Mouse (Mus musculus) frontal cortex, adult (tissue): ENCODE results near the gene Herpud1.

ENCODE experiments used
- ATAC-seq: cut with Nextera tagmentation; 2 replicates; pipeline ENCODE4 v1.9.2; 2017; ENCODE audit warnings: mild to moderate bottlenecking, moderate library complexity, mixed read lengths; ENCODE audit not compliant: low TSS enrichment

Gene Herpud1

DNA sequence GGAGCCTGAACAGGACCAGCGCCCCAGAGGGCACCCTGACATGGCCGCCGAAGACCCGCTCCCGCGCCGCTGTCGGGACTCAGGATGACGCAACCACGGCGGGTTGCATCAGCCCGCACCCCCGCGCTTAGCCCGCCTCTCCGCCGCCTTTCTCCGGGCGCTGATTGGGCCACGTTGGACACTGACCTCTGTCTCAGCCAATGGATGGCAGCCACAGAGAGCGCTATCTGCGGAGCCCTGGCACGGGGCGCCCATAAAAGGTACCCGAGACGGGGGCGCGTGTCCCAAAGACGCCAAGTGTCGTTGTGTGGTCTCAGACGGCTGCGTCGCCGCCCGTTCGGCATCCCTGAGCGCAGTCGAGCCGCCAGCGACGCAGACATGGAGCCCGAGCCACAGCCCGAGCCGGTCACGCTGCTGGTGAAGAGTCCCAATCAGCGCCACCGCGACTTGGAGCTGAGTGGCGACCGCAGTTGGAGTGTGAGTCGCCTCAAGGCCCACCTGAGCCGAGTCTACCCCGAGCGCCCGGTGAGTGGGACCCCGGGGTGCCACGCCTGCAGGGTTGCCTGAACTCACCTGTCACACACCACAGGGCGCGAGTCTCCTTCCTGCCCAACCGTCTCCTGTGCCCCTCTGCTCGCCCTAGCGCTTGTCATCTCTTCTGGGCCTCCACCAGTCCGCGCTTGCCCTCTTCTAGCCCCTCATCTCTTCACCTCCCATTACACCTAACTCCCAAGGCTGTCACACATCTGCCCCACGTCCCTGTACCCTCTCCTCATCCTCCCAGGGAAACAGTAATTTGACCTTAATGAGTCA is at the start of gene Herpud1:
Gene Herpud1 (plus strand): TSS at position 225 of the 813 bp plus-strand sequence.
- ATAC-seq = peak; percentile 97

DNA sequence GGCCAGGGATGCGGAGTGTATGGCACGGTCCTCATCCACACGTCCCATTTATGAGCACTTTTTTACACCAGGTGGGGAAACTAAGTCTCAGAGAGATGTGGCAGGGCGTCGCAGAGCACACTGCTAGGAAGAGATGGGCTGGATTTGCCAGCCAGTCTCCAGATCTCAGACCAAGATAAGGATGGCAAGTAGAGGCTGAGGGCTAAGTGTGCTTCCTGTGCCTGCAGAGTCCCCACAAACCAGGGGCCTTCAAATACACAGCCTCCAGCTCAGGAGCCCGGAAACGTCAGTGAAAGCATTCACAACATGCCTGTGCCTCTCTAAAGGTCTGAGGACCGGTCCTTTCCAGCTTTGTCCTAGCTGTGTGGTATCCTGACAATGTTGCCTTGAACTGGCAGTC is 48.7 kb upstream of the Herpud1 start:
- ATAC-seq = no peak

DNA sequence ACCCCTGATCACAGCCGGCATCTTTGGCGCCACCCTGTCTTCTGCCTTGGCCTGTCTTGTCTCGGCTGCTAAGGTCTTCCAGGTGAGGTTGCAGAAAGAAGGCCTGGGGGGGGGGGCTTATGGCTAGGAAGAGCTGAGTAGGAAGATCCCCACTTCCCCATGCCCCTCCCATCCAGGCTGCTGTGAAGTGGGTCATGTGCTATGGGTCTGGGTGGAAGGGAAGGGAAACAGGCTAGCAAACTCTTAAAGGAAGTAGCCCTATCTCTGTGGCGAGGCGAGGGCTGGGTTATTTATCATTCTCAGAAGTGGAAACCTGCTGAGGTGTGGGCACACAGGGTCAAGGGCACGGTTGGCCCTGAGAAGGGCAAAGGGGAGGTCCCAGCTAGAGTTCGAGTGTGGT is 45.4 kb upstream of the Herpud1 start:
- ATAC-seq = no peak

DNA sequence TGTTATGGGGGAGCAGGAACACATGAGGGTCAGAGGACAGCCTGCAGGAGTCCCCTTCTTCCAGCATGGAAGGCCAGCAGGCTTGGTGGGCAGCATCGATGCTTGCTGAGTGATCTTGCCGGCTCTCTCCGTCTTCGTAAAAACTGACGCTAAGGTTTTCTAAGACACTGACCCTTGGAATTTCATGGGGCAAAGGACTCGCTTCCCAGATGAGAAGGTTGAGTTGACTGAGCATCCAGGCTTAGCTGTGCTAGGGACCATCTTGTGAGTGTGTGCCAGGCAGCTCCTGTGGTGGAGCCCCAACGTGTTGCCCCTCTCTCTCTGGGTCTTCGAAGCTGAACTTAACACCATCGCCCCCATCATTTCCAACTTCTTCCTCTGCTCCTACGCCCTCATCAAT is 43.5 kb upstream of the Herpud1 start:
- no peak for ATAC-seq

DNA sequence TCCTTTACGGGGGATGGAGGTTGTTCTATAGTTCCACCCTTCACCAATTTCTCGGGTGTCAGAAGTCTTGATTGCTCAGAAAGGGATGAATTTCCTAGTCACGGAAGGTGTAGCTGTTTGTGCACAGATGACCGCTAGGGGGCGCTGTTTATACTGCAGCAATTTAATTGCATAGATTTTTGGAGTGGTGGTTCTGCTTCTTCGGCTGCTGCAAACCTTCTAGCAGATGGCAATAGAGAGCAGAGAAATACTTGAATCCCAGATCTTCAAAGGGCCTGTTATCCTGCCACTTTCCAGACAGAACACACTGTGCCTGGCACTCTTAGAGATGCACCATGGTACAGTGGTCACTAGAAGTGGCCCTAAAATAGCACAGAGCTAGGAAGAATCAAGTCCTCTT is 42.9 kb upstream of the Herpud1 start:
- peak; percentile 91 for ATAC-seq

DNA sequence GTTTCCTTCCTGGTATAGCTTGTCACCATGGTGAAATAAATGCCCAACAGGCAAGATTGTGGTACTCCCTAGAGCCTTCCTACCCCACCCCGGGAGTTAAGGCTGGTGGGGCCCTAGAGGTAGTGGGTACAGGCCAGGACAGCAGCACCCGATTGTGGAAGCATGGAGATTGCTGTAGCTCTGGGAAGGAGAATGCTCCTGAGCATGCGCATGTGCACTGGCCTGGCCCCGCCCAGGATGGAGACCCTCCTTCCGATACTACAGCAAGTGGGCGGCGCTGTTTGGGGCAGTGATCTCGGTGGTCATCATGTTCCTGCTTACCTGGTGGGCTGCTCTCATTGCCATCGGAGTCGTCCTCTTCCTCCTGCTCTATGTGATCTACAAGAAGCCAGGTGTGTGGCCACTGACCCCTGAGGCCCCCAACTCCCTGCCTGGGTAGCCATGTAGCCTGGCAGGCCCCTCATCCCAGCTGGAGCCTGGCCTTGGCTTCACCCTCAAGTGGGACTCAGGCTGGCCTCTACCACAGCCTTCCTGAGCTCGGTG is 42.4 kb upstream of the Herpud1 start:
- ATAC-seq = 0 out of 2 replicates have a peak, but pooled peaks have one; percentile 21

DNA sequence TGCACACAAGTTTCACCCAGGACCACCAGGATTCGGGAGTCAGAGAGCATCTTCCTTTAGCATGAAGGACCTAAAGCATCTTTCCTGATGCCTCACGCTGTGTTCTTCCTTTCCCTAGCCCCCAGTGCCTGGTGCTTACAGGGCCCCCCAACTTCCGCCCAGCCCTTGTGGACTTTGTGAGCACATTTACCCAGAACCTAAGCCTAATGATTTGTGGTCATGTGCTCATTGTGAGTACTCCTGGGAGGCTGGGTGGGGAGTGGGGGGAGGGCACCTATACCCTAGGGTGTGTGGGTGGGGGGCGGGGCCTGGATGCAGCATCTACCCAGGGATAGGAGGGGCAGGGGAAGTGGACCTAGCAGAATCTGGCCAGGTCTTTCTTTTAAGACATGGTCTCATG is 40.6 kb upstream of the Herpud1 start:
- no peak for ATAC-seq

DNA sequence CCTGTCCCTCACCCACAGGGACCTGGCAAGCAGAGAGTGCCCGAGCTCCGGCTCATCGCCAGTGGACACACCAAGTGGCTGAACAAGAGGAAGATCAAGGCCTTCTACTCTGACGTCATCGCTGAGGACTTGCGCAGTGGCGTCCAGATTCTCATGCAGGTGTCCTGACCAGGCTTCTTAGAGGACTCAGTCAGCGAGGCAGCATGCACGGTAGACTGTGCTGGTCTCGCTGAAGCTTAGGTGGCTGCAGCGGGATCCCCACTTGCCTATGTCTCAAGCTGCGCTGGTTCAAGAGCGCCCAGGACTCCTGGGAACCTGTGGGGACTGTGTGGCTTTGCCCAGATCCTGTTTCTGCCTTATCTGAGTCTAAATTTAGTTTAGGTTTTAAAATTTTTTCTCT is 40.0 kb upstream of the Herpud1 start:
- ATAC-seq = no peak

DNA sequence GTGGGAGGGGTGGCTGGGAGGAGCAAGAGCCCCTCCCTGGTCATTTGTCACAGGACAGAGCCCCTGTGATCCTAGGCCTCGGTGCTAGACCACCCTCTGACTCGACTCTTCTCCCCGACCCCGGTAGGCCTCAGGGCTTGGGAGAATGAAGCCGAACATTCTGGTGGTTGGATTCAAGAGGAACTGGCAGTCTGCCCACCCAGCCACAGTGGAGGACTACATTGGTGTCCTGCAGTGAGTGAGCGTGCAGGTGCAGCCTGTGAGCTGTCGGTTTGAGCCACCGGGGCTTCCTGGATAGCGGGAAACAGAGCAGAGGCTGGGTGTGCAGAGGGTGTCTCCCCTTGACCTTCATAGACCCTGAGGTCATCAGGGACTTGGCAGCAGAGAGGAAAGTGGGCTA is 37.8 kb upstream of the Herpud1 start:
- ATAC-seq = no peak

DNA sequence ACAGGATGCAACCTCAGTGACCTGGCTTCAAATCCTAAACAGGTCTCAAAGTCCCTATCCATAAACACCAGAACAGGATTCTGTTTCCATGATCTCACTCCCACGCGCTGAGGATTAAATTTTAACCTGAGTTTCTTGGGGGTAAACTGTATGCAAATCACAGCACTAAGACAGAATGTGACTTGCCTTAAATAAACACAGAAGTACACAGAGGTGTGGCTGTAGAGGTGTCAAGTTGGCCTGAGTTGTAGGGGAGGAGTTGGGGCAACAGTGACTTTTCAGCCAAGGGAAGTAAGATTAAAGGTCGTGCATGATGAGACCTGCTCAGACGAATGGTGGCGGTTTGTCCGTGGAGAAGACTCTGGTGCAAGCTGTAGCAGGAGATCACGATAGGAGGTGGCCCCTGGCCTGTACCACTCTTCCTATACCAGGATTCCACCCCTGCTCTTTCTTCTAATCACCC is 32.1 kb upstream of the Herpud1 start:
- no peak for ATAC-seq

DNA sequence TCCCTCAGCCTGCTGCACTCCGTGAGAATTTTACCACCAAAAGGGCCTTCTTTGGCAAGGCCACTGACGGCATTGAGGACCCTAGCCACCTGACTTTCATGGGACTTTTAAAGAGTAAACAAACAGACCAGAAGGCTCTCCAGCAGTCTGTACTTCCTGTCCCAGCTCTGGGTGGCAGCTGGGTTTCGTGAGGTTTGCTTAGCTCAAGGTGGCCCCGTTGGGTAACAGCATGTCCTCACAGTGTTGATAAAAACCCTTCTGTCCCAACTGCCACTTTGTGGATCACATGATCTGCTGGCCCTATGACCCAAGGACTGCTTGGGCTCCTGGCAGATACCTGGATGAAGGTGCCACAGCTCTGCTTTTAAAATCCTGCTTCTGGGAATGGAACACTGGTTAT is 31.7 kb upstream of the Herpud1 start:
- no peak for ATAC-seq

DNA sequence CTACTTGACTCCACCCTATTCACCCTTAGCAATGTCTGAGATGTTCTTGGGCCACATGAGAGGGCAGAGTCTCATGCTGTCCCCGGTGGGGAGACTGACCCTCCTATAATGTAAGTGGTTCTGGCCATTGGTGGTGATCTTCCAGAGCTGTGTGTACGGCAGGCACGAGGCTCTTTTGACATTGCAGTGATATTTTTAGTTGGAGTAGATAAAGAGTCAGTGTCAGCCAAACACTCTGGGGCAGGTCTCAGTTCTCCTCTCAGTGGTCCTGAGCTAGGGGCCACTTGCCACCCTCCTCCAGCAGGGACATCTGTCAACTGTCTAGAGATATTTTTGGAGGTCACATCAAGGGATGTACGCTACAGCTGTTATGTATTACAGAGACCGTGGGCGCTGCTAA is 29.0 kb upstream of the Herpud1 start:
- ATAC-seq = no peak

DNA sequence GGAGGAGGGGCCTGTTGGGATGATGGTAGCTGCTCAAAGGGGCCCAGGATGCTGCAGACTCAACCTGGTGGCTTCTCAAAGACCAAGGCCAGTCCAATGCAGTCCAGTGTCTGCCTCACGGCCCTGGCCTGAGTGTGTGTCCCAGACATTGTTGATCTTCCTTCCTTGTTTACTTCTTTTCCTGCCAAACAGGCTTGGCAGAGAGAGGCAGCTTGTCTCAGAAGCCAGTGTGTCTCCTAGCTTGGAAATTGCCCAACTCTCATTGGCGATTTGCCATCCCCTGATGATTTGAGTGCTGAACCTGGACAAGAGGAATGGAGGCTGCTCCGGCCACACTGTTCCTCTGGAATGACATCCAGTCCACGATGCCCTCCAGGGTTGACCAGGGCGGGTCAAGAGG is 27.7 kb upstream of the Herpud1 start:
- ATAC-seq = 0 out of 2 replicates have a peak, but pooled peaks have one; percentile 47

DNA sequence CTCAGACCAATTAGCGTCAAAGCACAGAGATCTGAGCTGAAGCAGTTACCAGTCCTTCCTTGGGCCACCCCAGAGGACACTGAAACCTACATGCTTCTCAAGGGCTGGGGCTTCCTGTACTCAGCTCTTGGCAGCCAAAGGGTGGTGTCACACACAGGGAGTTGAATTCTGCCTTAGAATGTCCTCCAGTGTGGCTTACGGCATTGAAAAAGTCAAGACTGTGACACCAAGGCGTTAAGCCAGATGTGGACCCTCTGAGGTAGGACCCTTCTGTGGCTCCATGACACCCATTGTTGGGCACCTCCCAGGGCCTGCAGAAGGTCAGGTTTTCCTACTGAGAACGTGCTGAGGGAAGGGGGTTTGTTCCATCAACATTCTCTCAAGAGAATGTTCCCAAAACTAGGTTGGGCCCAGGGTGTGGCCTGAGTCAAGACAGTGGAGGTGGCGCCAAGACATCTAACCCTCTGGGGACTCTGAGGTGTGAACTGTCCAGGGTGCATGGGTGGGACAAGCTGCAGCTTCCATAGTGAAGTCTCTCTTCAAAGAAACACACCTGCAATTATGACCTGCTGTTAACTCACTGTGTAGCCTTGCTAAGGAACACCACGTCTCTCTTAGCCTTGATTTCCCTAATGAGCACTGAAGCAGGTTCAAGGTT is 24.3 kb upstream of the Herpud1 start:
- no peak for ATAC-seq

DNA sequence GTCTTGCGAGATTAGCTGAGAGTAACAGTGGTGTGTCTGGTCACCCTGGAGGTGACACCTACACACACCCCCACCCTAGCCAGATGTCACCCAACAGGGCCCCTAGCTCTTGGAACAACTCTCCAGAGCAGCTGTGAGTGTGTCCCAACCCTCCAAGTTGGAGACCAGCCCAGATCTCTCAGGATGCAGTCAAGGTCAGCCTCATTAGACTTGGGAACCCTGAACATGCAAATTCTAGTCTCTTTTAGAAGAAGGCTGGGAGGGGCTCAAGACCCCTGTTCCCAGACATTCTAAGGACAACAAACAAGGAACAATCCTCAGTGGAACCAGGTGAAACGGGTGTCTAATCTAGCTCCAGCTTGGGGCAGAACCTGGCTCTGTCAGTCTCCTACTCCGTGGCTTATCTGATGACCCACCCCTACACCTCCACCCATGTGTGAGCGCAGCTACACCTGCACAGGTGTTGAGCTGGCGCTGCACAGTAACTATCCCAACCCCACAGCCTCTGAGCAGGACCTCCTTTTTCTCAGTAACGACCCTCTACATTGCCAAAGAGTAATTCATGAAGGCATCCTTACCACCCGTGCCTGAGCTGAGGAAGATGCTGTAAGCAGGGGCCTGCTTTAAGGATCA is 23.5 kb upstream of the Herpud1 start:
- ATAC-seq = no peak

DNA sequence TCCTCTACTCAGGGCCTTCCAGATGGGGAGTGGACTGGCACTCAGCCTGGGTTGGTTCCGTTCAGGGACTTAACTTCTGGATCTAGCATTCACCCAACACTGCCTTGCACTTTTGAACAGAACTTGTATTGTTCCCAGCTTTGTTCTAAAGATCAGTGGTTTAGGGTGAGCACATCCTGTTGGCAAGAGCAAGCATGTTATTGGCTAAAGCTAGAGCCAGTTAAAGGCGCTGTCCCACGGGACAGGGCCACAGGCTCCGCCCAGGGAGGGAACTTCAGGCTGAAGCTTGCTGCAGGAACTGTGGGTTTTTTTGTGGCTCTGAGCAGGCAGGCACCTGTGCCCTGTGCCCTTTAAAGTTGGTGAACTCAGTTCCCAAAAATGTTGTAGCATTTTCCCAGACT is 22.9 kb upstream of the Herpud1 start:
- peak; percentile 48; the same call in 1 of the 2 replicates for ATAC-seq

DNA sequence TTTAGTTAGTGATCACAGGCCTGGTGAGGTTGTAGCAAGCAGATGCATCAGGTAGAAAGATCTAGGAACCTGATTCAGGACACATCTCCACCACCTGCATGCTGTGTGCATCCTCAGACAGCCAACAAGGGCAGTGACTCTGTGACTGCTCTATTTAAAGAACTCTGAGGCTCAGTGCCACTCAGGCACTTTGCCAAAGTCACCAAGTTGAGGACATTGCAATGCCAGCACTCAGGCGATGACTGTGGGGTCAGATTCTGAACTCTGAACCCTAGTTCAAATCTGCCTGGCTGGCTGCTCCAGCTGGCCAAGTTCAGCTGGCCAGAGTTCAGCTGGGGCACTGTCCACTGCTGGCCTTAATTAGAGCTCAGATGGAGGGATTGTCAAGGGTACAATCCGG is 22.3 kb upstream of the Herpud1 start:
- ATAC-seq = no peak

DNA sequence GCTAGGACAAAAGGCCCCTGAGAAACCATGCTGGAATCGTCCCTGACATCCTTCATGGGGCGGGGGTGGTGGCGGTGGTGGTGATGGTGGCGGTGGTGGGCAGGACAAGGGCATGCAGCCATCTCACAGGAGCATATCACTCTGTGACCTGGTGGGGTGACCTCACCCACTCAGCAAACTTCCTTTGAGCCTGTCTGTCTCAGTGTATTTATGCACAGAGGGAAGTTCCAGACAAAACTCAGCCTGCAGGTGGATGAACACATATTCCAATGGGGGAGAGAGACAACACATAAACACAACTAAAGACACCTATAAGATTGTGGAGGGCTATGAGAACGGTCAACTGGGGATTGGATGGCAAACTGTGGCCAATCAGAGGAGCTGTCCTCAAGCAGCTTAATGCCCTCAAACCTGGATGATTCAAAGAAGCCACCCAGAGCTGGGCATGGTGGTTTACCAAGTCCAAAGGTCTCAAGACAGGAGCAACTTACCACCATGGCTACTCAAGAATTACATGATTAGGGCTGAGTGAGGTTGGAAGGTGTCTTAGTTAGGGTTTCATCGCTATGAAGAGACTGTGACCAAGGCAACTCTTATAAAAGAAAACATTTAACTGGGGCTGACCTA is 21.4 kb upstream of the Herpud1 start:
- ATAC-seq = no peak

DNA sequence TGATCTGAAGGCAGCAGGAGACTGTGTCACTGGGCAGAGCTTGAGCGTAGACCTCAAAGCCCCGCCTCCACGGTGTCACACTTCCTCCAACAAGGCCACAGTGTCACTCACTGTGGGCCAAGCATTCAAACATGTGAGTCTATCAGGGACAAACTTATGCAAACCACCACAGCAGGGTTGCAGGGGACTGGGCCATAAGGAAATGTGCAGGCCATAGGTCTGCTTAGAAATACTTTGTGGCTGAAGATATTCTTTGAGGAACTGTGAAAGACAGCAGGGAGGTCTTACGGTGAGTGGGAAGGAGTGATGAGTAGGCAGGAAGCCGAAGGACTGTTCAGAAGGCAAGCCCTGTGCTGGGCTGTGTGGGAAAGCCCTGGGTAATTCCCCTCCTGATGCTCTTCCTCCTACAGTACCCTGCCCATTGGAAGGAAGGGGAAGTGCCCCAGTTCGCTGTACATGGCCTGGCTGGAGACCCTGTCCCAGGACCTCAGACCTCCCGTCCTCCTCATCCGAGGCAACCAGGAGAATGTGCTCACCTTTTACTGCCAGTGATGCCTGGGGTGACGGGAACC is 20.7 kb upstream of the Herpud1 start:
- peak; percentile 47; the same call in 1 of the 2 replicates for ATAC-seq

DNA sequence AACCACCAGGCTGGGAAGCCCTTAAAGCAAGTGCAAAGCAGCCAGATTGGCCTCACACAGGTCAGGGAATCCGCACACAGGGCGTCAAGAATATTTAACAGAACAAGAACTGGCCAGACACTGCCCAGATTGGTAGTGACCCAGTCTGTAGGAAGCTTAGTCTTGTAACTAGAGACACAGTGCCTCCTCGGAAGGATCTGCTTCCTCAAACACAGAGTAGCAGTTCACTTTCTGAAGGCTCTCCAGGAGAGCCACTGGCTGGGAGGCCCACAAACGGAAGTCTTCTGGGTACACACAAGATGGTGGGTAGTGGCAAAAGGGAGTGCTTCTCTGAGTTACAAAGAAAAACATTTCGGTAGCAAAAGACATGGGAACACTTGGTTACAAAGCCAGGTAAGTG is 15.4 kb upstream of the Herpud1 start:
- ATAC-seq = no peak

DNA sequence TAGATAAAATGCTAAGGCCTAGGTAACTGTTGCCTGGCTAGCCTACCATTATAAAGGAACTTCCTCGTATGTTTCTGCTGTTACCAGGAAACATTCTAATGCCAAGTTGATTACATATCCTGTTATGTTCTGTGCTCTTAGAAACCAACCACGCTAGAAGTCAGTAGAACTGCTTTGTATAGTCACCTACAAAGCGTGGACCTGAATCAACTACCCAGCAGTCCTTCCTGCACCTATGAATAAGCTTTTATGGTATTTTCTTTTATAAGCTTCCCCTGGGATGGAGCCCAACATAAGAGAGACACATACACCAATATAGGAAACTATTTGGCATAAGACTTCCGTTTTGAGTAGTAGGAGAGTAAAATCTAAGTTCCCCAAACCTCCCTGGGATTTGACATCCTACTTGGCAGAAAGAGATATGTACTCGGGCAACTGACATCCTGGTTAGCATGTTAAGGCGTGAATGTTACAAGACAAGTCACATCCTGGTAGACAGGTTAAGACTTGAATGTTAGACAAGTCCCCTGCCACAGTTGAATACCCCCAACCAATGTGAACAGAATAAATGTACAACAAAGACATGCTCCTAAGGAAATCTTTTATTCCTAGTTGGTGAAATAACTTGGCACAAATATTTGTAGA is 13.2 kb upstream of the Herpud1 start:
- no peak for ATAC-seq
